In genomic region chr1:51914095-51914494, GRCm38 (mm10) we compare ENCODE assay signal across 9 mouse cellular contexts. TPM values are rescaled to one million over a fixed set of nuclear protein-coding genes. Genes with fewer than 3 reads are reported as not detected.
DNase-seq lines count a peak whose midpoint lies in the region; ATAC-seq and TF ChIP-seq lines count a peak whose summit lies in the region.
"Had no signal": no experiment of that assay in that cellular context is flagged by ENCODE, and none has a peak within 500 bp of the region (broad histone marks: within the 10 kb centered on the region; RNA-seq: fewer than 3 reads in every experiment).

No protein-coding gene starts in this region.

- peak overlapping the region; percentile 75 for H3K4me2 ChIP-seq in kidney, embryonic 15.5 days
- H3K4me2 ChIP-seq in intestine, postnatal 0 days (replicated peaks; ENCODE audit: low read depth): peak overlapping the region; percentile 84
- peak overlapping the region; percentile 69 for H3K4me2 ChIP-seq in neural tube, embryonic 13.5 days

- no peak for DNase-seq in kidney, adult 2 months
- no peak for DNase-seq in forebrain, embryonic 10.5 days (ENCODE audit: extremely low spot score, low spot score)
- DNase-seq in thymus, postnatal 36 days: no peak
- DNase-seq in frontal cortex, postnatal 25 days (ENCODE audit: low spot score in 2 of 2): no peak
- DNase-seq in layer of hippocampus, adult 11-12 months (ENCODE audit: low spot score): no peak

- no peak for TF ChIP-seq CTCF in kidney, adult 2 months (conservative IDR thresholded peaks at IDR 0.05; ENCODE audit: insufficient read depth, insufficient read length, low read depth, low read length)
- TF ChIP-seq CTCF in intestine, postnatal 0 days (IDR thresholded peaks at IDR 0.05; ENCODE audit: low read depth): no peak

- H3K27ac ChIP-seq in kidney, embryonic 15.5 days: no peak overlapping the region
- no peak overlapping the region for H3K27ac ChIP-seq in kidney, adult 2 months (ENCODE audit: insufficient read depth, low read depth, low read length)
- 0 out of 2 replicates have a peak overlapping the region, but pooled peaks have one; percentile 99 for H3K27ac ChIP-seq in forebrain, embryonic 10.5 days
- H3K27ac ChIP-seq in intestine, postnatal 0 days (ENCODE audit: low read depth, low read length): no peak overlapping the region
- peak overlapping the region; percentile 96 for H3K27ac ChIP-seq in neural tube, embryonic 13.5 days (replicated peaks)

- H3K4me1 ChIP-seq in kidney, embryonic 15.5 days: peaks cover 48% of the 10 kb centered on the region
- H3K4me1 ChIP-seq in kidney, adult 2 months (ENCODE audit: control insufficient read depth, insufficient read depth, low read length): no peaks in the 10 kb centered on the region; the same call in 1 of the 2 replicates
- H3K4me1 ChIP-seq in forebrain, embryonic 10.5 days: peaks cover 55% of the 10 kb centered on the region
- H3K4me1 ChIP-seq in intestine, postnatal 0 days (replicated peaks; ENCODE audit: control insufficient read depth, insufficient read depth, low read length): 0 out of 2 replicates have a peak, but pooled peaks cover 2% of the 10 kb centered on the region
- peaks cover 59% of the 10 kb centered on the region for H3K4me1 ChIP-seq in neural tube, embryonic 13.5 days (replicated peaks)

- TF ChIP-seq POLR2A in kidney, adult 2 months (IDR thresholded peaks at IDR 0.05; ENCODE audit: low read depth, low read length): no peak

- peak overlapping the region; percentile 93 for H3K4me3 ChIP-seq in kidney, embryonic 15.5 days (replicated peaks)
- H3K4me3 ChIP-seq in kidney, adult 2 months (ENCODE audit: insufficient read depth, low read depth, low read length): no peak overlapping the region
- H3K4me3 ChIP-seq in forebrain, embryonic 10.5 days: peak overlapping the region; percentile 89
- no peak overlapping the region for H3K4me3 ChIP-seq in intestine, postnatal 0 days (ENCODE audit: low read depth, low read length)
- H3K4me3 ChIP-seq in neural tube, embryonic 13.5 days: peak overlapping the region; percentile 85

- H3K27me3 ChIP-seq in kidney, embryonic 15.5 days: no peaks in the 10 kb centered on the region
- no peaks in the 10 kb centered on the region for H3K27me3 ChIP-seq in kidney, adult 2 months (replicated peaks; ENCODE audit: control insufficient read depth, insufficient read depth, low read length)
- peaks cover 17% of the 10 kb centered on the region for H3K27me3 ChIP-seq in forebrain, embryonic 10.5 days (ENCODE audit: poor library complexity, severe bottlenecking)
- no peaks in the 10 kb centered on the region for H3K27me3 ChIP-seq in intestine, postnatal 0 days (replicated peaks; ENCODE audit: control insufficient read depth, insufficient read depth, low read length)
- no peaks in the 10 kb centered on the region for H3K27me3 ChIP-seq in neural tube, embryonic 13.5 days

- no peak overlapping the region for H3K9ac ChIP-seq in kidney, embryonic 15.5 days
- no peak overlapping the region for H3K9ac ChIP-seq in intestine, postnatal 0 days (ENCODE audit: low read depth, low read length)
- H3K9ac ChIP-seq in neural tube, embryonic 13.5 days: 0 out of 2 replicates have a peak overlapping the region, but pooled peaks have one; percentile 38

- no peaks in the 10 kb centered on the region for H3K9me3 ChIP-seq in kidney, embryonic 15.5 days (replicated peaks)
- no peaks in the 10 kb centered on the region for H3K9me3 ChIP-seq in forebrain, embryonic 10.5 days
- no peaks in the 10 kb centered on the region for H3K9me3 ChIP-seq in intestine, postnatal 0 days (ENCODE audit: control insufficient read depth)
- no peaks in the 10 kb centered on the region for H3K9me3 ChIP-seq in neural tube, embryonic 13.5 days

- H3K36me3 ChIP-seq in kidney, embryonic 15.5 days: peaks cover 5% of the 10 kb centered on the region; the same call in 1 of the 2 replicates
- no peaks in the 10 kb centered on the region for H3K36me3 ChIP-seq in kidney, adult 2 months (ENCODE audit: control insufficient read depth, insufficient read depth, low read length)
- H3K36me3 ChIP-seq in forebrain, embryonic 10.5 days (replicated peaks): peaks cover 17% of the 10 kb centered on the region
- H3K36me3 ChIP-seq in intestine, postnatal 0 days (ENCODE audit: control insufficient read depth, insufficient read depth): no peaks in the 10 kb centered on the region
- H3K36me3 ChIP-seq in neural tube, embryonic 13.5 days: no peaks in the 10 kb centered on the region

- 71% methylated on average over 3 of the region's 3 CpGs for WGBS in kidney, embryonic 15.5 days
- WGBS in kidney, adult 2 months: 77% methylated on average over 3 of the region's 3 CpGs
- WGBS in forebrain, embryonic 10.5 days: 89% methylated on average over 3 of the region's 3 CpGs
- whole genome bisulfite sequencing in intestine, postnatal 0 days: 59% methylated on average over 3 of the region's 3 CpGs
- 76% methylated on average over 3 of the region's 3 CpGs for whole genome bisulfite sequencing in neural tube, embryonic 13.5 days

- no peak for ATAC-seq in kidney, embryonic 15.5 days (replicated peaks; ENCODE audit: low FRiP score)
- no peak for ATAC-seq in intestine, postnatal 0 days
- no peak for ATAC-seq in neural tube, embryonic 13.5 days (ENCODE audit: low read depth)

RNA-seq across cellular contexts. Expression of gene Myo1b, which starts 1.8 kb away (rescaled TPM):
- 72.4 and 77.0 TPM in 2 replicates for polyA plus RNA-seq in kidney, embryonic 15.5 days (2015; fragmentation: Nextera tagmentation; extraction: Ambion mirVana)
- polyA plus RNA-seq in kidney, adult 2 months (2012; rRNA removed): 5.8 and 5.9 TPM in 2 replicates
- 77.5 and 82.0 TPM in 2 replicates for polyA plus RNA-seq in forebrain, embryonic 10.5 days (2016; fragmentation: Nextera tagmentation; extraction: Ambion mirVana)
- polyA plus RNA-seq in intestine, postnatal 0 days (2015; fragmentation: Nextera tagmentation; extraction: Ambion mirVana): 15.8 and 18.4 TPM in 2 replicates
- 79.3 TPM in 2 replicates for polyA plus RNA-seq in neural tube, embryonic 13.5 days (2015; fragmentation: Nextera tagmentation; extraction: Ambion mirVana)
- polyA plus RNA-seq: erythroblast, embryonic 14.5 days had no signal

Comparison
In these comparisons a context has a peak if more than half of its experiments do, and no peak if none do; other contexts are left out.
1. H3K4me3 ChIP-seq: peak in kidney, embryonic 15.5 days (single experiment), forebrain, embryonic 10.5 days (single experiment) and neural tube, embryonic 13.5 days (single experiment); none in kidney, adult 2 months (single experiment) and intestine, postnatal 0 days (single experiment).
2. H3K27ac ChIP-seq: peak in forebrain, embryonic 10.5 days (single experiment) and neural tube, embryonic 13.5 days (single experiment); none in kidney, embryonic 15.5 days (single experiment), kidney, adult 2 months (single experiment) and intestine, postnatal 0 days (single experiment).
3. Peak in every context shown above with its lines, with median percentiles within 50 percentile points of each other: H3K4me2 ChIP-seq.